Mouse (Mus musculus) liver, postnatal 0 days (tissue): ENCODE measurements around the gene Itpk1.
A peak's percentile ranks its signal among the peaks of the same experiment; 100 is the strongest.

Experiments
- CTCF ChIP-seq: sonication (generic); IDR thresholded peaks from 2 replicates; pipeline ENCODE4 v1.5.1; 2016; ENCODE audit warnings: antibody characterized with exemption, low read depth
- EP300 ChIP-seq: IDR thresholded peaks from 2 replicates; pipeline ENCODE4 v1.6.1; 2016; ENCODE audit warnings: antibody characterized with exemption, low read depth, mild to moderate bottlenecking

DNA sequence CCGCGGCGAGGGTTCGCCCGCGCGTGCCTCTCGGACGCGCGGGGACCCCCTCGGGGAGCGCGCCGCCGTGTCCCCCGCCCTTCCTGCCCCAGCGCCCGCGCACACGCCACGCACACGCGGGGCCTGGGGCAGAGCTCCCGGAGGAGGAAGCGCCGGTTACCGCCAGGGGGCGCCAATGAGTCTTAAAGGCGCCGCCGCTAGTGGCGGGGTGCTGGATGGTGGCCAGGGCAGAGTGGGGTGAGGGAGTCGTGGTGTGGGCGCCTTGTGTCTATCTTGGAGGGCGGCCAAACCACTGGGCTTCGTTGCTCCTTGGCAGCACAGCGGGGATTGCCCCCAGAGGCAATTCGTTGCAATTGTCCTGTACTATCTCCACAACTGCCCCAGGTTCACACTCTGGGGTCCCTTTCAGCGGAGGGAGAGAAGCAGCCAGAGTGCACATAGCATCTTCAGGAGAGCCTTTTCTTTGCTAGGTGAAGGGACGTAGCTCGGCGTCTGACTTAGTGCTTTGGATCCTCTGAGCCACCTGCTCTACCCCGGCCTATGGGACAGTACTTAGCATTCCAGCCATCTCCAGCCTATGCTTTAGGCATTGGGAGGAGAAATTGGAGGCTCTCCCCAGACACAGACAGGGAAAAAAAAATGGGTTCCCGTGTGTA, 614 bp upstream of the Itpk1 start:
- TF ChIP-seq EP300: no peak
- peak; percentile 92 for TF ChIP-seq CTCF
